Mouse (Mus musculus): ENCODE measurements around the gene Olfr270. TPM values are rescaled to one million over a fixed set of nuclear protein-coding genes. Genes with fewer than 3 reads are reported as not detected.

Olfr270 gene
- polyA plus RNA-seq (2015; fragmentation: Nextera tagmentation; extraction: Ambion mirVana): not detected in 2 replicates

DNA sequence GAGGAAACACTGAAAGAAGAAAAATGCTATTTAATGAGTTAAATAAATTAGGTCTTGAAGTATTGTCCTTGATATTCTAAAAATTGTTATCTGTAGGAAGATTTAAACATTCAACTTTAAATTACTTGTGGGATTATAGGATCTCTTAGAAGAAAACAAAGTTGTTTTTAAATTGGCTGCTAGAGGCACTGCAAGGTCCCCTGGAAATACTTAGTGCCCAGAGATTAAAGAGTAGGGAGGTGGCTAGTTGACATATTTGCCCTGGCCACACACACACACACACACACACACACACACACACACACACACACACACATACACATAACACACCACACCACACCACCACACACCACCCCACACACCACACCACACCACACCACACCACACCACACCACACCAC, at the start of gene Olfr270:
Olfr270 (plus strand) TSS at position 301 of the 400 bp plus-strand sequence.
- Histone ChIP-seq H3K4me1 (no peaks in the 10 kb centered on the region), H3K36me3 (no peaks in the 10 kb centered on the region), H3K4me2 (no peak within 1 kb of the TSS), H3K9ac (no peak within 1 kb of the TSS), H3K4me3 (no peak within 1 kb of the TSS), H3K27ac (no peak within 1 kb of the TSS), H3K27me3 (no peaks in the 10 kb centered on the region), H3K9me3 (no peaks in the 10 kb centered on the region)
- ATAC-seq (ENCODE audit: borderline replicate concordance, extremely low read depth, low FRiP score, low TSS enrichment): no peak

DNA sequence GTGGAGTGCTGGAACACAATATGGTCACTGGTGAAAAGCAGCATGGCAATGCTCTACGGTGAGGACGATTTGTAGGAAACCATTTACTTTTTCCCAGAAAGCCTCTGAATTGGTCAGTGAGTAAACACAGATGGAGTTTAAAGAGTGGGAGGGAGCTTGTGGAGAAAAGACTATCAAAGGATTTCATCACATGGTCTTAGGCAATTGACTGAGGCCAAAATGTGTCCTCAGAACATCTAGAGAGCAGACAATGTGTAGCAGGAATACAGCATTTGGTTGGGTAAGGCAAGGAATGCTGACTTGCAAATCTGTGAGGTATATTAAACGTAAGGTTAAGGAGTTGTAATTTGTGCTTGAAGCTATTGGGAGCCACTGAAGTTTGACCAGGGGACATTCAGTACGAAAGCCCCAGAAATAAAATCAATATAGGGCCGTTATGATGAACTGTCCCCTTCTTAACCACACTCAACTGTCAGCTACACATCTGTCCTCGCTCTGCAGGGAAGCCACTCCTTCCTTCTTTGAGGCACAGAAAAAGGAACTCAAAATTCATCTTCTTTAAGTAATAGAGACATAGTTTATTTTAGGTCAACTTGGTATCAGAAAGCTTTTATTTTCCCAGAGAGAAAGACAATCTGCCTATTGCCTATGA, 47.6 kb upstream of the Olfr270 start:
- H3K4me3 ChIP-seq: no peak overlapping the region
- H3K27ac ChIP-seq: no peak overlapping the region
- no peaks in the 10 kb centered on the region for H3K4me1 ChIP-seq
- H3K4me2 ChIP-seq: no peak overlapping the region
- H3K27me3 ChIP-seq: no peaks in the 10 kb centered on the region
- 63% methylated on average over 6 of the region's 6 CpGs for WGBS
- no peaks in the 10 kb centered on the region for H3K36me3 ChIP-seq
- no peaks in the 10 kb centered on the region for H3K9me3 ChIP-seq
- no peak overlapping the region for H3K9ac ChIP-seq
- no peak for ATAC-seq (ENCODE audit: borderline replicate concordance, extremely low read depth, low FRiP score, low TSS enrichment)

DNA sequence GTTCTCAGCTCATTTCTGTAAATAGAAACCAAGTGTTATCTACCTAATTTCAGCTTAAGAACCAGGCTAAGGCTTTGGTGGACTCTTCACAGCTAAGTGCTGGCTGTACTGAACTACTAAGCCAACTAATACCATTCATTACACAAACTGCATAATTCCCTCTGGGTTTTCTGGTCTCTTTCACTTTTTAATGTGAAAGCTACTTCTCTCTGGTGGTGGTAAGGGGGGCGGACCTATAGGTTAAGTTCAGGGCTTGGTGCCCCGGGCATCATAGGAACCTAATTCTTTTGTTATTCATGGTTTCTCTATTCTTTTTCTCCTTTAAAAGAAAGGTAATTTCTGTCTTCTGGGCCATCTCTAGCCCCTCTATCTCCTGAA, 47.0 kb upstream of the Olfr270 start:
- WGBS: 90% methylated on average over 2 of the region's 2 CpGs
- Histone ChIP-seq H3K36me3 (no peaks in the 10 kb centered on the region), H3K27me3 (no peaks in the 10 kb centered on the region), H3K4me2 (no peak overlapping the region), H3K27ac (no peak overlapping the region), H3K9ac (no peak overlapping the region), H3K4me1 (no peaks in the 10 kb centered on the region), H3K9me3 (no peaks in the 10 kb centered on the region), H3K4me3 (no peak overlapping the region)
- no peak for ATAC-seq (ENCODE audit: borderline replicate concordance, extremely low read depth, low FRiP score, low TSS enrichment)

DNA sequence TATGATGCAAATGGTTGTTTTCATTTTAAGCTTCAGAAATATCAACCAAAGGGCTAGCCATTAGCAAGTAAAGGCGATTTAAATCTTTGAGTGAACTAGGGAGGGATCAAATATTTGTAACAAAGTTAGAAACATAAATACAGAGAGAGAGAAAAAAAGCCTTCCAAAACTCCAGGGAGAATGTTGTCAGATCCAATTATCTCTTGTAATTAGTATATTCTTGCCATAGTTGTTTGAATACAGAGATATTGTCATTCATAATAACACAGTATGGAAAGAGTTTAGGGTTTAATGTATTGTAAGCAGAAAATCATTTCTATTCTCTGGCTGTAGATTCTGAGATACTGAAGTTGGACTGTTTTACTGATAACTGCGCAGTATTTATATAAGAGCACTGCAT, 45.3 kb upstream of the Olfr270 start, which contains the start of gene Olfr272:
Olfr272 (minus strand) TSS at position 101 of the 400 bp plus-strand sequence.
- no peak for ATAC-seq (ENCODE audit: borderline replicate concordance, extremely low read depth, low FRiP score, low TSS enrichment)
- no peaks in the 10 kb centered on the region for H3K4me1 ChIP-seq
- 77% methylated on average over 2 of the region's 2 CpGs for WGBS
- H3K9me3 ChIP-seq: no peaks in the 10 kb centered on the region
- no peak within 1 kb of the TSS for H3K4me2 ChIP-seq
- no peak within 1 kb of the TSS for H3K4me3 ChIP-seq
- H3K27ac ChIP-seq: no peak within 1 kb of the TSS
- no peaks in the 10 kb centered on the region for H3K27me3 ChIP-seq
- H3K36me3 ChIP-seq: no peaks in the 10 kb centered on the region
- H3K9ac ChIP-seq: no peak within 1 kb of the TSS

DNA sequence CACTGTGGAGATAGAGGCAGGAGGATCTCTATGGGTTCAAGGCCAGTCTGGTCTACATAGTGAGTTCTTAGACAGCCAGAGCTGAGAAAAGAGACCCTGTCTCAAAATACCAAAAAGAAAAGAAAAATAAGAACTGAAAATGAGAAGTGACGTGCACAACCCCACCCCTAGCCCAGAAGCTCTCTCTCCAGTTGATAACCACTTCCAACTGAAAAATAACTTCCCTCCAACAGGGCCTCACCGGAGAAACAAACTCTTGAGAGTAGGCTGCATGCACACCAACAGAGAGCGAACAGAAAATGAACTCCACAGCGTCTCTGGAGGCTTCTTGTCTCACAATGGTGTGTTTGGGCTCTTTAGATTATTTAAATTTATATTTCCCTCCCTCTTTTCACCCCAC, 33.9 kb upstream of the Olfr270 start:
- ATAC-seq (ENCODE audit: borderline replicate concordance, extremely low read depth, low FRiP score, low TSS enrichment): no peak
- 84% methylated on average over 4 of the region's 4 CpGs for WGBS
- H3K4me2 ChIP-seq: no peak overlapping the region

DNA sequence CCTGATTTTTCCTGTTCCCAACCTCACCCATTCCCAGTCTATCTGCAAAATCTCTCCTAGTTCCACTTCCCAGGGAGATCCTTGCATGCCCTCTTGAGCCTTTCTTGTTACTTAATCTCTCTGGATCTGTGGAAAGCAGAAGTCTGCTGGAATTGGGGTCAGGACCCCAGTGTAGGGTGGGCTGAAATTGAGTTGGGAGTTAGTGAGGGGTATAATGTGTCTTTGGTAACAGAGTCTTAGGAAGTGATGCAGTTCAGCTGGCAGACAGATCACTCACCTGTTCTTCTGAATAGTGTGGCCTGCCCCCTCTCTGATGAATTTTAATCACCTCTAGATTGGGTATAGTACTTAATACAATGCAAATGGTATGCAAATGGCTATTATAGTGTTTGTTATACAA, 17.7 kb upstream of the Olfr270 start:
- H3K9me3 ChIP-seq: no peaks in the 10 kb centered on the region
- no peak overlapping the region for H3K9ac ChIP-seq
- H3K36me3 ChIP-seq: no peaks in the 10 kb centered on the region
- ATAC-seq (ENCODE audit: borderline replicate concordance, extremely low read depth, low FRiP score, low TSS enrichment): no peak
- H3K4me1 ChIP-seq: no peaks in the 10 kb centered on the region
- H3K27ac ChIP-seq: no peak overlapping the region
- H3K4me3 ChIP-seq: no peak overlapping the region
- H3K27me3 ChIP-seq: no peaks in the 10 kb centered on the region
- no peak overlapping the region for H3K4me2 ChIP-seq

More for the DNA sequence above, 33.9 kb upstream of the Olfr270 start:
- H3K9me3 ChIP-seq: no peaks in the 10 kb centered on the region
- H3K36me3 ChIP-seq: no peaks in the 10 kb centered on the region
- H3K27me3 ChIP-seq: no peaks in the 10 kb centered on the region
- H3K9ac ChIP-seq: no peak overlapping the region
- H3K27ac ChIP-seq: no peak overlapping the region
- no peaks in the 10 kb centered on the region for H3K4me1 ChIP-seq
- no peak overlapping the region for H3K4me3 ChIP-seq

DNA sequence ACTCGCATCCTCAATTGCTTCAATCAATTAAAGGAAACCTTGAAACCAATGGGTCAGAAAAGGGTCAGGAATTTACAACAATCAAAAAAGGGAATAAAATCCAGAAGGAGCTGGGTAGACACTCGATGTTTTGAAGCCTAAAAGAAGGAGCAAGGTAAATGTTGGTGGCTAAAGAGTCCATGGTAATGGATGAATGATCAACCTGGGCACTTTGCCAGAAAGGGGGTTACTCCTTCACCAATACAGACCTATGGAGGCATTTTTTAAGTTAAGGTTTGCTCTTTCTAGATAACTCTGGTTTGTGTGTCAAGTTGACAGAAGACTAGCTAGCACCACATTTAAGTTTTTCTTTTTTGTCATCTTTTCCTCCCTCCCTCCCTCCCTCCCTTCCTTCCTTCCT, 15.3 kb upstream of the Olfr270 start:
- Histone ChIP-seq H3K4me1 (no peaks in the 10 kb centered on the region), H3K27me3 (no peaks in the 10 kb centered on the region), H3K4me2 (no peak overlapping the region), H3K36me3 (no peaks in the 10 kb centered on the region), H3K9ac (no peak overlapping the region), H3K27ac (no peak overlapping the region), H3K9me3 (no peaks in the 10 kb centered on the region), H3K4me3 (no peak overlapping the region)
- 63% methylated on average over 2 of the region's 2 CpGs for WGBS
- ATAC-seq (ENCODE audit: borderline replicate concordance, extremely low read depth, low FRiP score, low TSS enrichment): no peak

DNA sequence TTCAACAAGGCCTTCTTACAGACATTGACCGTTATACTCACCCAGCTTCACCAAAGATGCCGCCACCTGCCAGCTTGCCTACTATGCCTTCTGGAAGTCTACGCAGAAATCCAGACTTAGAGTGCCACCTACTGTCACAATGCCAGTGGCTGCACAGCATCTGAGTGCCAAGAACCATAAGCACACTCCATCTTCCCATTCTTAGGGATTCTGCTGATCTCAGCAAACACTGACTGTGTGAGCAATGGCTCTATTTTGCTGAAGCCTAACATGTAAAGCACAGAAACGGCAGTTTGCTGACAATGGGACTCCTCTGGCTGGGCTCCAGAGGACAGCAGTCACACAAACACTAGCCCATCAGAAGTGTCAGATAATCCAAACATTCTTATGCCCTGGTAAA, 5.7 kb upstream of the Olfr270 start:
- H3K9me3 ChIP-seq: no peaks in the 10 kb centered on the region
- H3K4me1 ChIP-seq: 0 out of 2 replicates have a peak, but pooled peaks cover 4% of the 10 kb centered on the region
- peak; percentile 52; the same call in 1 of the 2 replicates for ATAC-seq (ENCODE audit: borderline replicate concordance, extremely low read depth, low FRiP score, low TSS enrichment)
- no peak overlapping the region for H3K4me3 ChIP-seq
- H3K27ac ChIP-seq: no peak overlapping the region
- H3K9ac ChIP-seq: no peak overlapping the region
- H3K27me3 ChIP-seq: no peaks in the 10 kb centered on the region
- 32% methylated on average over 4 of the region's 4 CpGs for WGBS
- H3K36me3 ChIP-seq: no peaks in the 10 kb centered on the region
- no peak overlapping the region for H3K4me2 ChIP-seq

DNA sequence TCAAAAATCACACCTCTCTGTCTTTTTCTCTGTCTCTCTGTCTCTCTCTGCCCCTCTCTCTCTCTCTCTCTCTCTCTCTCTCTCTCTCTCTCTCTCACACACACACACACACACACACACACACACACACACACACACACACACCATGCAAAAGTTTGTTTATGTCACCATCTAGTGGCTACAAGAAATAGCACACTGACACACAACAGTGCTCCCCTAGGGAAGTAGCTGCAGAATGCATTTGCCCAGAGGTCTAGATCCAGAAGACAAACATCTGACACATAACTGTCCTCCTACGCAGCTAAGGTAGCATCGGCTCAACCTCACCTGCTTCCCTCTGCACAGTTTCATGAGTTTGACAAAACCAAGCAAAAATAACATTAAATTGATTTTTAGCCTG, 20.9 kb downstream of the Olfr270 start:
- no peaks in the 10 kb centered on the region for H3K4me1 ChIP-seq
- no peak overlapping the region for H3K27ac ChIP-seq
- ATAC-seq (ENCODE audit: borderline replicate concordance, extremely low read depth, low FRiP score, low TSS enrichment): no peak
- no peaks in the 10 kb centered on the region for H3K9me3 ChIP-seq
- no peak overlapping the region for H3K9ac ChIP-seq
- no peak overlapping the region for H3K4me2 ChIP-seq
- no peaks in the 10 kb centered on the region for H3K27me3 ChIP-seq
- WGBS: 81% methylated on average over 2 of the region's 2 CpGs
- H3K36me3 ChIP-seq: no peaks in the 10 kb centered on the region
- H3K4me3 ChIP-seq: no peak overlapping the region

DNA sequence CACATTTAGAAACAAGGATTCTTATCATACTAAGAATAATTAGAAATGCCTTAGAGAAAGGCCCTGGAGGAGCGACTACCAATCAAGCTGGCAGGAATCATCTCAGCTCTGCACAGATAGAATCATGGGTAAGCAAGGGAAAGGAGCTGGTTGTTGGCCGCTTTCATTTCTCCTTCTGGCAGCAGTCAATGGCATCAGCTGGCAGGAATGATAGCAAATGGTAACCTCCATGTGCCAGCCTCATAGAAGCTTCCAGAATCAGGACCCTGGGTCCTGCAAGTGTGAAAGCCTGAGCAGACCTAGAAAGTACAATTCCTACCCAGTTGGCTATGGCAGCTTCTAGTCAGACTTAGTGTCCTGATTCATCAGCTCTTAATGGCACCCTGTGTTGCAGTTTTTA, 21.9 kb downstream of the Olfr270 start:
- Histone ChIP-seq H3K4me2 (no peak overlapping the region), H3K9ac (no peak overlapping the region), H3K4me3 (no peak overlapping the region), H3K27me3 (no peaks in the 10 kb centered on the region), H3K4me1 (no peaks in the 10 kb centered on the region), H3K27ac (no peak overlapping the region), H3K36me3 (no peaks in the 10 kb centered on the region), H3K9me3 (no peaks in the 10 kb centered on the region)
- ATAC-seq (ENCODE audit: borderline replicate concordance, extremely low read depth, low FRiP score, low TSS enrichment): no peak
- WGBS: 78% methylated on average over 2 of the region's 2 CpGs

DNA sequence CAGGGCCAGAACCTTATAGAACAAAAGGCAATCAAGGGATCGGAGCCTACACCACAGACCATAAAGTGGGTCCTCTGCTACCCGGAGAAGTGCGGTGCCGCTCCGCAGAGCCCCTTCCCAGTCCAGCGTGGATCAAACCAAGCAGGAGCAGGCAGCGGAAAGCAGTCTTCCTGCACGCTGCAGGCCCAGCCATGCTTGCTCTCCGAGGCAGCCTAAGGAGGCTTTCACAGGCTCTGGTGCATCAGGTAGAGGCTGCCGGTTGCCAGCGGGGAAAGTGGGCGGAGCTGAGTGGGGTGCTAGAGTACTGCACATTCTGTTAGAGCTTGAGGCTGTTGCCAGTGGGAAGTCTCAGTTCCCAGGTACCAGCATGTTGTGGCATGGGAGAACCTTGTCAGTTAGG, 24.9 kb downstream of the Olfr270 start, which contains the start of gene Nipsnap3a:
Nipsnap3a (plus strand) TSS at position 25 of the 400 bp plus-strand sequence.
- Histone ChIP-seq H3K9ac (no peak within 1 kb of the TSS), H3K9me3 (no peaks in the 10 kb centered on the region), H3K4me3 (no peak within 1 kb of the TSS), H3K27me3 (no peaks in the 10 kb centered on the region), H3K36me3 (no peaks in the 10 kb centered on the region), H3K27ac (no peak within 1 kb of the TSS), H3K4me2 (peak within 1 kb of the TSS; percentile 43), H3K4me1 (no peaks in the 10 kb centered on the region)
- WGBS: 19% methylated on average over 12 of the region's 12 CpGs
- ATAC-seq (ENCODE audit: borderline replicate concordance, extremely low read depth, low FRiP score, low TSS enrichment): 0 out of 2 replicates have a peak, but pooled peaks have one; percentile 35

DNA sequence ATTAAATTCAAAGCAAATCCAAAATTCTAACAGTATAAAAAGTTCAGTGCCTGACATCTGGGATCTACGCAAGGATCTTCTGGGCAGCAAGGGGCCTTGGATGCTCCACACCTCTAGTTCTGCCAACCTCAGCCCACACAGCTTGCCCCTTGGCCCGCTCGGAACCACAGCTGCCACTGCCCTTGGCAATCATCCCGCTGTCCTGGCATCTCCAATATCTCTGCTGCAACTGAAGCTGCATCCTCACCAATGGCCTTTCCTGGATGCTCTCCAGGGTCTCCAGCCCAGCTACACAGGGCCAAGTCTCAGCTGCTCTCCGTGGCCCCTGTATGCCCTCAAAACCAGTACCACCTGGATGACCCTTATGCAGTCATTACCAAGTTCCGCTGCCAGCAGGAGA, 35.1 kb downstream of the Olfr270 start:
- Histone ChIP-seq H3K4me2 (no peak overlapping the region), H3K9me3 (no peaks in the 10 kb centered on the region), H3K4me3 (no peak overlapping the region), H3K27ac (no peak overlapping the region), H3K27me3 (no peaks in the 10 kb centered on the region), H3K36me3 (no peaks in the 10 kb centered on the region), H3K9ac (no peak overlapping the region), H3K4me1 (no peaks in the 10 kb centered on the region)
- 93% methylated on average over 6 of the region's 6 CpGs for WGBS
- ATAC-seq (ENCODE audit: borderline replicate concordance, extremely low read depth, low FRiP score, low TSS enrichment): no peak

DNA sequence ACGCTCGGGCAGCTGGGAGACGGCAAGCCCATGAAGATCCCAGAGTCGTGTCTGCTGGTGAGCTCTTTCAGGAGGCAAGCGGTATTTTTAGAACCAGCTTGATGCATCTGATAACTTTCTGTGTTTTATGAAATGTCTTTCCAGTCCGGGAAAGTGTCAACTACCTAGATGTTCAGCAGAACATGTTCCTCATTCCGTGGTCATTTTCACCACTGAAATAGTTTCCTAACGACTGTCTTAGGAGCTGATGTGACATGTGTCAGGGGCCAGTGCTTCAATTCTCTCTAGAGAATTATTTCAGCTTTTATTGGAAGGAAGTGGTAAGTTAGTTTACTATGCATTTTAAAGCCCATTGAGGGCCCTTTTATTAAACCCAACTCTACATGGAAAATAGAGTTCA, 35.8 kb downstream of the Olfr270 start:
- ATAC-seq (ENCODE audit: borderline replicate concordance, extremely low read depth, low FRiP score, low TSS enrichment): no peak
- H3K9me3 ChIP-seq: no peaks in the 10 kb centered on the region
- no peak overlapping the region for H3K4me2 ChIP-seq
- no peaks in the 10 kb centered on the region for H3K36me3 ChIP-seq
- H3K27me3 ChIP-seq: no peaks in the 10 kb centered on the region
- 74% methylated on average over 8 of the region's 8 CpGs for WGBS
- H3K4me1 ChIP-seq: no peaks in the 10 kb centered on the region
- H3K27ac ChIP-seq: no peak overlapping the region
- H3K9ac ChIP-seq: no peak overlapping the region
- no peak overlapping the region for H3K4me3 ChIP-seq
